Mouse (Mus musculus) midbrain, embryonic 16.5 days (tissue): ENCODE data around the gene Fbxo36. TPM values are rescaled to one million over a fixed set of nuclear protein-coding genes. Genes with fewer than 3 reads are reported as not detected.

Experiments used
- ATAC-seq: fragments of 200-750 bp; cut with Nextera tagmentation; 2 replicates; pipeline ENCODE4 v1.8.0; 2017; ENCODE audit warnings: moderate TSS enrichment
- H3K27ac ChIP-seq: fragments of 300-500 bp; sonication (generic); 2 replicates; pipeline ENCODE4 v1.5.1; 2014; ENCODE audit warnings: mild to moderate bottlenecking, low read length, mixed read lengths
- H3K27me3 ChIP-seq: fragments of 300-500 bp; sonication (generic); 2 replicates; pipeline ENCODE4 v1.6.1; 2014; ENCODE audit warnings: low read depth, low read length, mixed read lengths; ENCODE audit not compliant: control insufficient read depth, insufficient read depth
- H3K36me3 ChIP-seq: fragments of 300-500 bp; sonication (generic); 2 replicates; pipeline ENCODE4 v1.6.1; 2014; ENCODE audit warnings: mild to moderate bottlenecking, low read length, moderate library complexity, mixed read lengths; ENCODE audit not compliant: control insufficient read depth, insufficient read depth
- H3K4me1 ChIP-seq: fragments of 300-500 bp; sonication (generic); 2 replicates; pipeline ENCODE4 v1.6.1; 2014; ENCODE audit warnings: mild to moderate bottlenecking, low read length, mixed read lengths; ENCODE audit not compliant: control insufficient read depth, insufficient read depth
- H3K4me2 ChIP-seq: fragments of 300-500 bp; sonication (generic); 2 replicates; pipeline ENCODE4 v1.6.1; 2014; ENCODE audit warnings: mild to moderate bottlenecking, low read length, mixed read lengths
- H3K4me3 ChIP-seq: fragments of 300-500 bp; sonication (generic); 2 replicates; pipeline ENCODE4 v1.5.1; 2014; ENCODE audit warnings: low read depth, mild to moderate bottlenecking, low read length, moderate library complexity, mixed read lengths
- H3K9ac ChIP-seq: fragments of 300-500 bp; sonication (generic); 2 replicates; pipeline ENCODE4 v1.6.1; 2014; ENCODE audit warnings: low read depth, low read length, mixed read lengths
- H3K9me3 ChIP-seq: fragments of 300-500 bp; sonication (generic); replicated peaks from 2 replicates; pipeline ENCODE4 v1.6.1; 2014; ENCODE audit warnings: mild to moderate bottlenecking, low read length, mixed read lengths; ENCODE audit not compliant: control insufficient read depth, poor library complexity, severe bottlenecking
- WGBS: fragments of 180-500 bp; shearing (Covaris S2); extraction: QIAGEN DNeasy Blood & Tissue Kit; methylation state at CpG from one replicate; pipeline ENCODE4 v1.1.7; 2014; 5-methylcytosine and 5-hydroxymethylcytosine counted together
- polyA plus RNA-seq: library from polyadenylated mRNA; unstranded; fragments of >200 nt; fragmentation: Nextera tagmentation; extraction: Ambion mirVana; gene quantifications from 2 replicates; pipeline ENCODE4 v1.2.1, GENCODE M21; 2015

Fbxo36 gene
- polyA plus RNA-seq, 1 experiment from 2014 or later: 6.6 TPM

- WGBS: 91% methylated on average over 8 of the region's 9 CpGs
- no peaks in the 10 kb centered on the region for H3K9me3 ChIP-seq
- peaks cover 12% of the 10 kb centered on the region for H3K4me1 ChIP-seq
- no peaks in the 10 kb centered on the region for H3K27me3 ChIP-seq
- no peak overlapping the region for H3K4me2 ChIP-seq
- H3K36me3 ChIP-seq: no peaks in the 10 kb centered on the region
- H3K27ac ChIP-seq: no peak overlapping the region
- no peak for ATAC-seq
- H3K4me3 ChIP-seq: no peak overlapping the region
- no peak overlapping the region for H3K9ac ChIP-seq
These were observed 52.1 kb downstream of the Fbxo36 start for GRCm38 (mm10) chr1:84891746-84892145.

DNA sequence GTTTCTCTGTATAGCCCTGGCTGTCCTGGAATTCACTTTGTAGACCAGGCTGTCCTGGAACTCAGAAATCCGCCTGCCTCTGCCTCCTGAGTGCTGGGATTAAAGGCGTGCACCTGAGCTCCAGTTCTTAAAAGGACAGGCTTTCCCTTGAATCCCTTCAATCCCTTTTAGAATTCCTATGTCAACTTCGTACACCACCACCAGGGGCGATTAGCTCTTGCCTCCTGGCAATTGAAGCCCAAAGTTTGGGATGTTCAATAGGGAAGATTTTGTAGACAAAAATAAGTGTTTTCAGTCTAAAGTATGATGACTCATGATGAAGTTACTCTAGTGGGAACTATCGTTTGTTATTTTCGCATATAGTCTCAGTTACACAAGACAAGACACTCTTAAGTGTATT lies 57.7 kb downstream of the Fbxo36 start:
- H3K4me3 ChIP-seq: no peak overlapping the region
- H3K4me1 ChIP-seq: no peaks in the 10 kb centered on the region
- no peak for ATAC-seq
- H3K36me3 ChIP-seq: 0 out of 2 replicates have a peak, but pooled peaks cover 3% of the 10 kb centered on the region
- no peak overlapping the region for H3K9ac ChIP-seq
- H3K4me2 ChIP-seq: no peak overlapping the region
- 89% methylated on average over 6 of the region's 6 CpGs for WGBS
- H3K9me3 ChIP-seq: no peaks in the 10 kb centered on the region
- H3K27ac ChIP-seq: no peak overlapping the region
- no peaks in the 10 kb centered on the region for H3K27me3 ChIP-seq

GRCm38 (mm10) chr1:84899156-84899555 lies 59.5 kb downstream of the Fbxo36 start:
- Histone ChIP-seq H3K4me1 (no peaks in the 10 kb centered on the region), H3K36me3 (peaks cover 5% of the 10 kb centered on the region; the same call in 1 of the 2 replicates), H3K27ac (no peak overlapping the region), H3K27me3 (no peaks in the 10 kb centered on the region), H3K9ac (no peak overlapping the region), H3K4me3 (no peak overlapping the region), H3K4me2 (no peak overlapping the region), H3K9me3 (no peaks in the 10 kb centered on the region)
- 93% methylated on average over 6 of the region's 6 CpGs for WGBS
- no peak for ATAC-seq

- no peak overlapping the region for H3K27ac ChIP-seq
- WGBS: 83% methylated on average over 2 of the region's 2 CpGs
- peaks cover 8% of the 10 kb centered on the region for H3K36me3 ChIP-seq
- no peaks in the 10 kb centered on the region for H3K4me1 ChIP-seq
- H3K27me3 ChIP-seq: no peaks in the 10 kb centered on the region
- H3K9me3 ChIP-seq: no peaks in the 10 kb centered on the region
- no peak for ATAC-seq
- no peak overlapping the region for H3K4me2 ChIP-seq
- no peak overlapping the region for H3K4me3 ChIP-seq
- no peak overlapping the region for H3K9ac ChIP-seq
These were observed 64.8 kb downstream of the Fbxo36 start for GRCm38 (mm10) chr1:84904467-84904866.

DNA sequence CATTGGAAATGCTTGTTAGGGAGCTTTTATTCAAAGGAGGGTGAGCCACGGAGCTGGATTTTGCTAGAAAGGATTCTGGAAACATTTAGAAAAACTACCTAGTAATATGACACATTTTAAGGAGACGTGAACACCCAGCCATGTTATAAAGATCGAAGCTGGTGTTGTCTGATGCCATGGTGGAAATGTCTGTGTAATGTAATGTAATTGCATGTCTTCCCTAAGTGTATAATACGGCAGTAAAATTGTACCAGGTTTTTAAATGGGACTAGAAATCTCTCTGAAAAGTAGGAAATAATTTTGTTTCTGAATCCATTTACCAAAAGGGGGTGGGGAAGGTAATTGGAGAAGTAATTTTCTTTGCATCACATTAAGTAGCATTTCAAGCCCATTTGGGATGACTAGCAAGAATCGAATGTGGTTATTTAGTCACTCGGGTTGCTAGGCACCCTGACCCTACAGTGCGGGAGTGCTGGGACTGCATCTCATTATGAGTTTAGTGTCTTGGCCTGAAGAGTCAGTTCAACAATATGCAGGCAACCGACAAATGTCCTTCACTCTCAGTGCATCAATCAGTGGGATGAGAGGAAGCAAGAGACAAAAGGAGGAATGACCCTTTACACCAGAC lies 70.7 kb downstream of the Fbxo36 start:
- peak; percentile 75 for ATAC-seq
- Histone ChIP-seq H3K4me1 (no peaks in the 10 kb centered on the region), H3K27me3 (no peaks in the 10 kb centered on the region), H3K36me3 (peaks cover 20% of the 10 kb centered on the region), H3K9ac (no peak overlapping the region), H3K4me3 (no peak overlapping the region), H3K4me2 (no peak overlapping the region), H3K27ac (no peak overlapping the region), H3K9me3 (no peaks in the 10 kb centered on the region)
- 42% methylated on average over 8 of the region's 8 CpGs for WGBS

- Histone ChIP-seq H3K27ac (no peak overlapping the region), H3K4me2 (no peak overlapping the region), H3K4me3 (no peak overlapping the region), H3K36me3 (peaks cover 17% of the 10 kb centered on the region), H3K9ac (no peak overlapping the region), H3K9me3 (no peaks in the 10 kb centered on the region), H3K4me1 (no peaks in the 10 kb centered on the region), H3K27me3 (no peaks in the 10 kb centered on the region)
- 98% methylated on average over 11 of the region's 11 CpGs for WGBS
- no peak for ATAC-seq
These were observed 72.9 kb downstream of the Fbxo36 start for GRCm38 (mm10) chr1:84912571-84912970.

- Histone ChIP-seq H3K27me3 (no peaks in the 10 kb centered on the region), H3K9me3 (no peaks in the 10 kb centered on the region), H3K4me3 (no peak overlapping the region), H3K27ac (no peak overlapping the region), H3K4me1 (no peaks in the 10 kb centered on the region), H3K36me3 (peaks cover 22% of the 10 kb centered on the region), H3K9ac (no peak overlapping the region), H3K4me2 (no peak overlapping the region)
- ATAC-seq: no peak
- 92% methylated on average over 4 of the region's 4 CpGs for WGBS
These were observed 75.4 kb downstream of the Fbxo36 start for GRCm38 (mm10) chr1:84915010-84915409.

- Histone ChIP-seq H3K27me3 (no peaks in the 10 kb centered on the region), H3K4me1 (no peaks in the 10 kb centered on the region), H3K27ac (no peak overlapping the region), H3K36me3 (0 out of 2 replicates have a peak, but pooled peaks cover 5% of the 10 kb centered on the region), H3K9me3 (no peaks in the 10 kb centered on the region), H3K4me2 (no peak overlapping the region), H3K4me3 (no peak overlapping the region), H3K9ac (no peak overlapping the region)
- ATAC-seq: no peak
- 93% methylated on average over 3 of the region's 3 CpGs for WGBS
These were observed 79.2 kb downstream of the Fbxo36 start for GRCm38 (mm10) chr1:84918865-84919264.

- H3K27me3 ChIP-seq: no peaks in the 10 kb centered on the region
- no peak overlapping the region for H3K4me2 ChIP-seq
- H3K27ac ChIP-seq: no peak overlapping the region
- no peak overlapping the region for H3K9ac ChIP-seq
- WGBS: 83% methylated on average over 2 of the region's 2 CpGs
- no peak for ATAC-seq
- H3K9me3 ChIP-seq: no peaks in the 10 kb centered on the region
- peaks cover 11% of the 10 kb centered on the region; the same call in 1 of the 2 replicates for H3K36me3 ChIP-seq
- no peaks in the 10 kb centered on the region for H3K4me1 ChIP-seq
- no peak overlapping the region for H3K4me3 ChIP-seq
These were observed 83.8 kb downstream of the Fbxo36 start for GRCm38 (mm10) chr1:84923432-84923831.
